Mouse (Mus musculus) urinary bladder, adult 2 months (tissue): ENCODE data around the gene Mipol1. TPM values are rescaled to one million over a fixed set of nuclear protein-coding genes. Genes with fewer than 3 reads are reported as not detected.

Experiments used
- polyA plus RNA-seq: library from polyadenylated mRNA; depleted of rRNA; stranded (reverse); fragments of >200 nt; gene quantifications from 2 replicates; pipeline ENCODE4 v1.2.3, GENCODE M21; 2012; rRNA removed

Mipol1 gene
- polyA plus RNA-seq, 1 experiment: 18.4 TPM

Other genes starting within 250 kb of the Mipol1 start
- gene Slc25a21, start 33.0 kb upstream of the Mipol1 start, polyA plus RNA-seq: 0.37 and 0.47 TPM in 2 replicates
- 19.9 and 23.6 TPM in 2 replicates for gene Prps1l3, start within 50 bp of the Mipol1 start, polyA plus RNA-seq